Mouse (Mus musculus) embryo, embryonic 10.5 days (tissue): ENCODE data around the gene Tomm40.
A peak's percentile ranks its signal among the peaks of the same experiment; 100 is the strongest.

Experiments
- DNase-seq: peaks from one replicate; pipeline ENCODE4 v3.0.0-alpha.2; 2015; ENCODE audit warnings: low spot score

The Tomm40 gene

GRCm38 (mm10) chr7:19686927-19687583, 28.2 kb downstream of the Tomm40 start:
- peak; percentile 47 for DNase-seq

- no peak for DNase-seq
These were observed 28.7 kb downstream of the Tomm40 start for GRCm38 (mm10) chr7:19686521-19686920.

GRCm38 (mm10) chr7:19685374-19685773, 29.9 kb downstream of the Tomm40 start:
- no peak for DNase-seq

- no peak for DNase-seq
These were observed 31.5 kb downstream of the Tomm40 start for GRCm38 (mm10) chr7:19683771-19684201.

- DNase-seq, result no peak
These were observed 32.3 kb downstream of the Tomm40 start for GRCm38 (mm10) chr7:19682979-19683378.

- no peak for DNase-seq
These were observed 34.0 kb downstream of the Tomm40 start, which contains the start of the genes Gm44805 and Apoc4 for GRCm38 (mm10) chr7:19681202-19681694. Gene Gm44805, minus strand, starts transcription at chr7:19681423. Gene Apoc4, minus strand, starts transcription at chr7:19681479.

GRCm38 (mm10) chr7:19680702-19681101, 34.5 kb downstream of the Tomm40 start:
- DNase-seq, result no peak

- no peak for DNase-seq
These were observed 36.3 kb downstream of the Tomm40 start for GRCm38 (mm10) chr7:19678901-19679300.

GRCm38 (mm10) chr7:19677872-19678271, 37.4 kb downstream of the Tomm40 start, which contains the start of gene Apoc2:
Gene Apoc2, minus strand, starts transcription at chr7:19677941.
- no peak for DNase-seq

- DNase-seq, result no peak
These were observed 38.6 kb downstream of the Tomm40 start for GRCm38 (mm10) chr7:19676662-19677061.

- DNase-seq, result no peak
These were observed 39.4 kb downstream of the Tomm40 start for GRCm38 (mm10) chr7:19675824-19676223.

GRCm38 (mm10) chr7:19673083-19673699, 42.0 kb downstream of the Tomm40 start:
- DNase-seq, result no peak

GRCm38 (mm10) chr7:19671511-19671910, 43.7 kb downstream of the Tomm40 start:
- no peak for DNase-seq

GRCm38 (mm10) chr7:19668947-19669721, 46.1 kb downstream of the Tomm40 start:
- peak; percentile 97 for DNase-seq

- no peak for DNase-seq
These were observed 47.8 kb downstream of the Tomm40 start for GRCm38 (mm10) chr7:19667434-19667833.

GRCm38 (mm10) chr7:19666750-19667149, 48.5 kb downstream of the Tomm40 start:
- DNase-seq, result peak; percentile 9

GRCm38 (mm10) chr7:19664955-19665841, 50.0 kb downstream of the Tomm40 start, which contains the start of gene Clptm1:
Gene Clptm1, minus strand, starts transcription at chr7:19665033.
- DNase-seq, result peak; percentile 98

- no peak for DNase-seq
These were observed 50.7 kb downstream of the Tomm40 start for GRCm38 (mm10) chr7:19664455-19664954.

- no peak for DNase-seq
These were observed 51.3 kb downstream of the Tomm40 start for GRCm38 (mm10) chr7:19663940-19664339.

GRCm38 (mm10) chr7:19652614-19653013, 62.6 kb downstream of the Tomm40 start:
- DNase-seq, result no peak
